Mouse (Mus musculus) v-Abl transformed pro-B cells (cell line): Measurements from ENCODE around the gene Mxd3.

Source experiments
- in situ Hi-C, 2 experiments: fragments of 400-800 bp; cut with MboI; formaldehyde crosslinking; loops; one replicate each; pipeline ENCODE4 v1.15.1; 2025; ENCODE audit not compliant: unreplicated experiment in 2 of 2

Mxd3 gene

DNA sequence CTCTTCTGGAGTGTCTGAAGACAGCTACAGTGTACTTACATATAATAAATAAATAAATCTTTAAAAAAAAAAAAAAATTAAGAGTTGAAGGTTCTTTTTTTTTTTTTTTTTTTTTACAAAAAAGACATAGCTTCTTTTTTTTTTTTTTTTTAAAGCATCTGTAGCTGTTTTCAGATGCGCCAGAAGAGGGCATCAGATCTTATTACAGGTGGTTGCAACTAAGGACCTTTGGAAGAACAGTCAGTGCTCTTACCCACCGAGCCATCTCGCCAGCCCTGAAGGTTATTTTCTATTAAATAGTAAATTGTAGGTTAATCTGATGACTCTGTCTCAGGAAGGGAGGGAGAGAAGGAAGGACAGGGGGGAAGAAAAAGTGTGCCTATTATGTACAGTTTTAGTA, 40.8 kb downstream of the Mxd3 start:
- in situ Hi-C loops, result no loop called here

DNA sequence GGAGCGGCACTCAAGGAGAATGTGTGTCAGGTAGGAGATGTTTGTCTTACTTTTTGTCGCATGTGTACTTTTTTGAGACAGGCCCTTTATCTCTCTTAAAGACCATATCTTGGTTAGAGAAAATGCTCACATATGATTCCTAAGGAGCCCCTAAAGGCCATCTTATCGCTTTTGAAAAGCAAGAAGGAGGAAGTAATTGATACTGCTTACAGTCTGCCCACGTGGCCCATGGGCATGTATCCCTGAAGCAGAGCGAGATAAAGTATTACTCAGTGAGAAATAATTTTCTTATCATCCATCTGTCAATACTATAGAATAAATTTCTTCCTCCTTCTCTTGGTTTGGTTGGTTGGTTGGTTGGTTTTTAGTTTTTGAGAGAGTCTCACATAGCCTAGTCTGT, 52.0 kb downstream of the Mxd3 start:
- in situ Hi-C loops, result no loop called here

DNA sequence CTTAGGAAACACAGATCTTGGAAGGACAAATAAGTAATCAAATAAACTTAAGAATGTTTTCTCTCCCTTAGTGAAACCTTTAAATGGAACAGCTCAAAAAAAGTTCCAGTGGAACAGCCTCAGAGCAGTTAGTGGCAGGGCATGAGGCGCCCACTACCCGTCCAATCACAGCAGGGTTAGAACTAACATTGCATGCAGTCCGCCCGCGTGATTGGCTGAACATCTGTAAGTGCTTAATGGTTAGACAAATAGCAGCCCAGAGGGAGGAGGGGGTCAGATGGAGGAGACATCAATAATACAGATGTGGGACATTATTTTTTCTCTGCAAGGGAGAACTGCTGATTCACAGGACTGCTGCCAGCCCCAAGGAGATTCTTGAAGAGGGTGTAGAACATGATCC, 52.4 kb downstream of the Mxd3 start:
- in situ Hi-C loops, result no loop called here
